In the genomic region with DNA sequence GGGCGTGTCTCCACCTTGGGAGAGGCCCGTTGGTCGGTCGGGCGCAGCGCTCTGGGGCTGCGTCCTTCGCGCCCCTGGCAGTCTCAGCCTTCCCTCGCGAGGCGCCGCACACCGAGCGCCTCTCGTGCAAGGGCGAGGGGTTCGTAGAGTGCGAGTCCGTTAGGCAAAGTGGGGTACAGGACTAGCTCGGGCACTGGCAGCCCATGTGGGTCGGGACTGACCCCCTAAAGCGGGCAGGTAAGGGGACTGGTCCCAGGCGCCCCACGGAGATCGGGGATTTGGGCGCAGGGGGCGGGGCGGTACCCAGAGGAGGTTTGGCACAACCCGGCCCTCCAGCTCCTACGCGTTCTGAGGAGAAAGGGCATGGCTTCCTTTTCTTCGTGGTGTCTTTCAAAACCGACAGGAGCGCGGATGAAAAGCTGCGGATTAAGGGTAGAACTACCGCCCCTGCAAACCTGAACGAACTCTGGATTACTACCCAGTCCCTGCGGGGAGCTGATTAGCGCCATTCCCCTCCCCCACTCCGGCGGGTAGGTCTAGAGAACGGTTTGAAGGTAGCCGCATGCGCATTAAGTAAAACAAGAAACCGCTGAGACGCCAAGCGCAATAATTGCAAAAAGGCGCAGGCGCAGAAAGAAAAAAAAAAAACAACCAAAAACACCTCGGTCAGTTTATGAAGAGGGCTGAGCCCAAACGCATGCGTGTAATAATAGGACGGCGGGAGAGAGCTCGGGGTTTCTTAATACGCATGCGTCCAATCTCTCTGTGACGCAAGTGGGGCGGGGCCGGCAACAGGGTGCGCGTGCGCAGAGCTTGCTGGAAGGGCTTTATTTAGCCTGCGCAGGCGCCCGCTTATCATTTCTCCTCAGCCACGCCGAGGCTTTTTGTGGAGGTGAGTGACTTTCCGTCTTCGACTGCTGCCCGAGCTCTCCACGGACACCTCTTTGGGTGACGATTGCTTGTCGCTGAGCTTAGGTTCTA, we compare ENCODE assay signal across 2 mouse cellular contexts.
A peak's percentile ranks its signal among the peaks of the same experiment; 100 is the strongest.
TF ChIP-seq lines count a peak whose summit lies in the region.

A gene (plus strand): TSS at position 80 of the 981 bp plus-strand sequence.

TF ChIP-seq in C2C12, 6 proteins besides CTCF, POLR2A, EP300 and RAD21 (continued from another document):
- TF ChIP-seq MYOG (IDR thresholded peaks at IDR 0.05; ENCODE audit: control insufficient read depth, extremely low read depth, insufficient read length), result no peak
TF ChIP-seq in C2C12: peak in this region for 2.

TF ChIP-seq in myocyte, 11 proteins besides CTCF, POLR2A, EP300 and RAD21 (continued from another document):
- TF ChIP-seq CEBPB (IDR thresholded peaks at IDR 0.05; ENCODE audit: insufficient read depth, poor library complexity, severe bottlenecking) (0 out of 2 replicates have a peak, but pooled peaks have one; percentile 18), E2F4 (IDR thresholded peaks at IDR 0.05; ENCODE audit: insufficient read depth) (peak; percentile 27), MAX (IDR thresholded peaks at IDR 0.05; ENCODE audit: low read depth) (no peak)
